Mouse (Mus musculus) megakaryocyte-erythroid progenitor cell, adult 5 weeks (primary cell): ENCODE data around the gene Olfr1454. TPM values are rescaled to one million over a fixed set of nuclear protein-coding genes. Genes with fewer than 3 reads are reported as not detected.

Source experiments
- polyA plus RNA-seq: library from polyadenylated mRNA; stranded (reverse); fragments of >175 nt; gene quantifications from 2 replicates; pipeline ENCODE4 v1.2.3, GENCODE M21; 2012

Olfr1454 gene
- polyA plus RNA-seq = not detected in 2 replicates

DNA sequence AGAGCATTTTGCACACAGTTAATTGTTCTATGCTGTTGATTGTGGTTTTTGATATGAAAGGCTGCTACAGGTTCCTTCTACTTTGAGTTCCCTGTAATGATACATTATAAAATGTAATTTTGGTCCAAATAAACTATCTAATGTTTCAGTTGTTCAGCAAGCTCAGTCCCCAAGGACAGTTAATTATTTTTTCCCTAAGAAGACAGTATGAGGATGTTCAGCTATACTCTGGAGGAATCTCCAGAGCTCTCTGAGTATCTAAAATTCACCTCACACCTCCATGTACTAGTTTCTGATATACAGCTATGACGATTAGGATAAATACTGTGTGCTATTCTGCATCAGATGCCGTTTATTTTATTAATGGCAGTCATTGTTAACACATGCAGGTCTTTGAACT is at the start of gene Olfr1454:
Gene Olfr1454 (plus strand): TSS at position 301 of the 400 bp plus-strand sequence.

DNA sequence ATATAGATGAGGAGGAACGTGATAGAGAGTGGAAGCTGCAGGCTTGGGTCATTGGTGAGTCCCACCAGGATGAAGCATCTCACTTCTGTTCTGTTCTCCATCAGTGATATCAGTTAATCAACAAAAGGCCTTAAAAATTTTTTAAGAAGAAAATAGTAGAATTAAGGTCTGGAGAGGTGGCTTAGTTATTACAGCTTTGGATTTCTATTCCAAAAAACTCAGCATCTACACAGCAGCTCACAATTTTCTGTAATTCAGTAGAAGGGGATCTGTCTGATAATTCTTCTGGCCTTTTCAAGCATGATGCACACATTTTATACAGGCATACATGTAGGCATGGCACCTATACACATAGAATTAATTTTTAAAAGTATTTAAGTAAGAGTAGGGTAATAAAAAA is 32.2 kb upstream of the Olfr1454 start, which contains the start of gene Olfr1453:
Gene Olfr1453 (minus strand): TSS at position 101 of the 400 bp plus-strand sequence.

DNA sequence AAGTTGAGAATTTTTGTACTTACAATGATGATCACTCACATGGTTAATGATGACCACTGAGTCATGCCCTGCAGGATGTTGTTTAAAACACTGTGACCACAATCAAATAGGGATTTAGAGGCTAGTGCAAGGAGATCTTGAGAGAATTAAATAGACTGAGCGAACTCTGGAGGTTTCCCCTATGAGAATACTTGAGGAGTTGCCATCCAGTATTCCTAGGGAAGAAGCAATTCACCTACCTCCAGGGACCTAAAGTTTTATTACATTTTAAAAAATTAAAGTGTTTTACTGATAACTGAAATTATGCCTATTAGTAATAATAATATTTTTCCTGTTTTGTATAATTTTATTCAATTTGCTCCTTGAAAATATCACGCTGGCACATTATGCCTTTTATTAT is 37.4 kb downstream of the Olfr1454 start, which contains the start of gene Olfr1457:
Gene Olfr1457 (minus strand): TSS at position 101 of the 400 bp plus-strand sequence.

DNA sequence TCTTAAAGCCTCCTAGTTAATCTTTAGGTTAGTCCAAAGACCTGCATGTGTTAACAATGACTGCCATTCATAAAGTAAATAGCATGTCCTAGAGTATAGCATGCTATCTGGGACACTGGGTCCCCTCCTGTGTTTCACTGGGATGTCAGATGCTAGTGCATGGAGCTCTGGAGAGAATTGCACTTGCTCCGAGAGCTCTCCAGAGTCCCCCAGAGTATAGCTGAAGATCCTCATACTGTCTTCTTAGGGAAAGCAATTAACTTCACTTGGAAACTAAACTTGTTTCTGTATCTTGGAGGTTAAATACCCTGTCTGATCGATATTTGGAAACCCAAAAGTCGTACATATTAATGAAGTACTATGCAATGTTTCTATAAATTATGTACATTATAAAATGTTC is 46.3 kb downstream of the Olfr1454 start, which contains the start of gene Olfr1458:
Gene Olfr1458 (minus strand): TSS at position 101 of the 400 bp plus-strand sequence.

Other genes starting within 250 kb of the Olfr1454 start
- not detected in 2 replicates for gene Gm5244, start 213.9 kb upstream of the Olfr1454 start, polyA plus RNA-seq
- not detected in 2 replicates for gene Olfr1444, start 203.3 kb upstream of the Olfr1454 start, polyA plus RNA-seq
- not detected in 2 replicates for gene Olfr1445, start 176.8 kb upstream of the Olfr1454 start, polyA plus RNA-seq
- gene Olfr1446, start 167.1 kb upstream of the Olfr1454 start, polyA plus RNA-seq = not detected in 2 replicates
- not detected in 2 replicates for gene Olfr1447, start 156.9 kb upstream of the Olfr1454 start, polyA plus RNA-seq
- gene Olfr1448, start 136.2 kb upstream of the Olfr1454 start, polyA plus RNA-seq = not detected in 2 replicates
- gene Olfr1449, start 129.8 kb upstream of the Olfr1454 start, polyA plus RNA-seq = not detected in 2 replicates
- gene Olfr1450, start 110.4 kb upstream of the Olfr1454 start, polyA plus RNA-seq = not detected in 2 replicates
- not detected in 2 replicates for gene Olfr1451, start 65.6 kb upstream of the Olfr1454 start, polyA plus RNA-seq
- not detected in 2 replicates for gene Olfr1453, start 32.3 kb upstream of the Olfr1454 start, polyA plus RNA-seq
- gene Olfr1457, start 37.3 kb downstream of the Olfr1454 start, polyA plus RNA-seq = not detected in 2 replicates
- gene Olfr1458, start 46.2 kb downstream of the Olfr1454 start, polyA plus RNA-seq = not detected in 2 replicates
- not detected in 2 replicates for gene Olfr1459, start 88.9 kb downstream of the Olfr1454 start, polyA plus RNA-seq
- not detected in 2 replicates for gene Olfr1461, start 102.4 kb downstream of the Olfr1454 start, polyA plus RNA-seq
- gene Olfr1462, start 125.1 kb downstream of the Olfr1454 start, polyA plus RNA-seq = not detected in 2 replicates
- not detected in 2 replicates for gene Olfr1463, start 170.7 kb downstream of the Olfr1454 start, polyA plus RNA-seq